Mouse (Mus musculus): ENCODE results near the gene Ascc1.

Gene Ascc1

GRCm38 (mm10) chr10:60005264-60005663 is 2.7 kb downstream of the Ascc1 start:
- CTCF ChIA-PET = interaction anchor here (0.6 kb wide), 1 partner anchor 401 kb away, joined by 5 read pairs; no protein-coding TSS in a partner anchor

GRCm38 (mm10) chr10:60009115-60009514 is 6.5 kb downstream of the Ascc1 start:
- CTCF ChIA-PET = no interaction called here

DNA sequence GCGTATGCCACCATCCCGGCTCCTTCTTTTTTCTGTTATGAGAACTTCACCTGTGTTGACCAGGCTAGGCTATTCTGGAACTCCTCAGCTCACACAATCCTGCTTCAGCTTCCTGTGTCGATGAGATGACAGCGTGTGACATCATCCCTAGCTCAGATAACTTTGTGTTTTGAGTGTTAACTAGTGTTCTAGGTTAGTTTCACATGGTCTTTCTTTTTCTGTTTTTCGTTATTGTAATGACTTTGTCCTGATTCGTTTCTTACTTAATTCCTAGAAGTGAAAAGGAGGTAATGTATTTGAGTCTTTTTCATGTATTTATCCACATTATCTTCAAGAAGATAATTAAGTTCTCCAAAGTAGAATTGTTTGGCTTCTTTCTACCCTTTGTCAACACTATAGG is 13.6 kb downstream of the Ascc1 start:
- CTCF ChIA-PET = no interaction called here

GRCm38 (mm10) chr10:60019299-60019698 is 16.7 kb downstream of the Ascc1 start:
- CTCF ChIA-PET = interaction anchor here (0.8 kb wide), 1 partner anchor 23 kb away, joined by 3 read pairs; no protein-coding TSS in a partner anchor

DNA sequence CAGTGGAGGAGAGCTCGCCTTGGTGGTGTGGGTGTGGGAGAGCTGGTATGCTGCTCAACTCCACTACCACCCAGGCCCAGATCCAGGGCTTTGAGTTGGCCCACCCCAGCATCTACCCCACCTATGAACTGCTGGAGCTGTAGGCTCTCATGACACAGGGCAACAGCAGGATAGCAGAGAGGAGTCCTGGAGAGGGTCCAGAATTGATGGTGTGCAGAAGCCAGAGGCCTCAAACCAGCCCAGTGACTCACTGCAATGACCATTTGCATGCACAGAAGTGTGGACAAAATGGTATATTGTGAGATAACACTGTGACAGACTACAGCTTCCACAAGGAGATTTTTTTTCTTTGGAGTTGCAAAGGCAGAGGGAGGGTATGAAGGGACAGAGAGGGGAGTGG is 21.1 kb downstream of the Ascc1 start:
- CTCF ChIA-PET = no interaction called here

- CTCF ChIA-PET = no interaction called here
These were observed 24.3 kb downstream of the Ascc1 start for GRCm38 (mm10) chr10:60026759-60027395.

DNA sequence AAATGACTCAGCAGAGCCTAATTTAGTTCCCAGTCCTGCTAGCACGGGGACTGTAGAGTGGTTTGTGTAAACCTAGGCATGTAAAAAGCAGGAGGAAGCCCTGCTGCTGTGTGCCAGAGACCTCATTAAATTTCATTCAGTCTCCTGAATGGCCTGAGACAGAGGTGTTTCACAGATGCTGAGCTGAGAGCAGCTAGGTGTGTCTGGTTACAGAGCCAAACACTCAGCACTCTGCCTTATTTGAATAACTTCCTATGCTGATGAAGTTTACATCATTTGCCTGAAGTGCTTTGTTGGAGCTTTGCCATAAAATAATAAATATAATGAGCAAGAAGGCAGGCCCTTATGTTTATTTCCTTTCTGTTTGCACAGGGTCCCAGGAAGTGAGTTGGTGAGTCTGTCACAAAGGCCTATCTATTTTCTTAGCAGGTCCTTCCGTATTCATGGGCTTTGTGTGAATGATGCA is 25.0 kb downstream of the Ascc1 start:
- CTCF ChIA-PET = no interaction called here

GRCm38 (mm10) chr10:60028181-60028580 is 25.6 kb downstream of the Ascc1 start:
- CTCF ChIA-PET = no interaction called here

- CTCF ChIA-PET = interaction anchor here (0.6 to 0.9 kb wide), 2 partner anchors 13 to 122 kb away, joined by 3 to 4 read pairs; no protein-coding TSS in a partner anchor
These were observed 26.4 kb downstream of the Ascc1 start for GRCm38 (mm10) chr10:60028979-60029378.

- CTCF ChIA-PET = interaction anchor here (0.9 kb wide), 1 partner anchor 12 kb away, joined by 3 read pairs; no protein-coding TSS in a partner anchor
These were observed 26.8 kb downstream of the Ascc1 start for GRCm38 (mm10) chr10:60029387-60029786.

DNA sequence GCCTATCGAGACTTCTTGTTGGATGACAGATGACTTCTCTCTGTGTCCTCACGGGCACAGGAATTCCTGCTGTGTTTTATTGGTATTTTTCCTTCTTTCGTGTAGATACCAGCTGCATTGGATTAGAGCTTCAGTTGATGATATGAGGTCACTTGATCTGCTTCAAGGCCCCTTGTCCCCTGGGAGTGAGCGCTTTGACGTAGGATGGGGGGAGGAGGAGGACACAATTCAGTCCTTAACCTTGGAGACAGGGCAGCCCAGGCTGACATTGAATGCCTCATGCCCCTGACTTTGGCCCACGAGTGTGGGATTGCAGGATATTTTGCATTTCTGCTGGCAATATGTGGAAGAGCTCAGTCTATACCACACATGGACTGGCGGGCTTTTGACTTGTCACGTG is 29.0 kb downstream of the Ascc1 start:
- CTCF ChIA-PET = interaction anchor here (0.7 kb wide), 1 partner anchor 138 kb away, joined by 4 read pairs; no protein-coding TSS in a partner anchor

DNA sequence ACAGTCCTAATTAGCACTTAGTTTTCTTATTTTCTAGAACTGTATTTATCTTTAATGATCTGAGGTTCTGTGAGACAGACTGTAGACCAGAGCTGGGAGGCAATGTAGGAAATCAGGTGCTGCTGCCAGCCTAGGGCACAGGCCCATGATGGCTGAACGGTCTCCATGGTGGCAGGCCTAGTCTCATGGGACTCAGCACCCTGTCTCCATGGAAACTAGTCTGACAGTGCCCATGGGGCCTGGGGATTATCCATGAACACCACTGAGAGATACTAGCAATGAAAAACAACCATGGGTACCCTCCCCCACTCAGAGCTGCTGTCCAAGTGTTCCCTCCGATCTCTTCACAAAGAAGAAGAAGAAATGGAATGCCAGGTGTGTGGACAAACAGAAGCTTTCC is 29.4 kb downstream of the Ascc1 start:
- CTCF ChIA-PET = interaction anchor here (0.6 to 0.7 kb wide), 2 partner anchors 12 to 139 kb away, joined by 3 to 4 read pairs; no protein-coding TSS in a partner anchor

- CTCF ChIA-PET = interaction anchor here (0.6 kb wide), 1 partner anchor 11 kb away, joined by 3 read pairs; no protein-coding TSS in a partner anchor
These were observed 30.0 kb downstream of the Ascc1 start for GRCm38 (mm10) chr10:60032622-60033021.

- CTCF ChIA-PET = no interaction called here
These were observed 30.5 kb downstream of the Ascc1 start for GRCm38 (mm10) chr10:60033064-60033463.

GRCm38 (mm10) chr10:60034621-60035020 is 32.0 kb downstream of the Ascc1 start:
- CTCF ChIA-PET = no interaction called here

GRCm38 (mm10) chr10:60035744-60036143 is 33.1 kb downstream of the Ascc1 start:
- CTCF ChIA-PET = no interaction called here

- CTCF ChIA-PET = no interaction called here
These were observed 39.8 kb downstream of the Ascc1 start for GRCm38 (mm10) chr10:60042350-60042922.

GRCm38 (mm10) chr10:60046696-60047095 is 44.1 kb downstream of the Ascc1 start:
- CTCF ChIA-PET = no interaction called here

GRCm38 (mm10) chr10:60050581-60050980 is 48.0 kb downstream of the Ascc1 start:
- CTCF ChIA-PET = interaction anchor here (0.6 kb wide), 1 partner anchor 678 kb away, joined by 5 read pairs; no protein-coding TSS in a partner anchor

GRCm38 (mm10) chr10:60053073-60053472 is 50.5 kb downstream of the Ascc1 start:
- CTCF ChIA-PET = no interaction called here

GRCm38 (mm10) chr10:60062173-60062572 is 59.6 kb downstream of the Ascc1 start:
- CTCF ChIA-PET = no interaction called here

DNA sequence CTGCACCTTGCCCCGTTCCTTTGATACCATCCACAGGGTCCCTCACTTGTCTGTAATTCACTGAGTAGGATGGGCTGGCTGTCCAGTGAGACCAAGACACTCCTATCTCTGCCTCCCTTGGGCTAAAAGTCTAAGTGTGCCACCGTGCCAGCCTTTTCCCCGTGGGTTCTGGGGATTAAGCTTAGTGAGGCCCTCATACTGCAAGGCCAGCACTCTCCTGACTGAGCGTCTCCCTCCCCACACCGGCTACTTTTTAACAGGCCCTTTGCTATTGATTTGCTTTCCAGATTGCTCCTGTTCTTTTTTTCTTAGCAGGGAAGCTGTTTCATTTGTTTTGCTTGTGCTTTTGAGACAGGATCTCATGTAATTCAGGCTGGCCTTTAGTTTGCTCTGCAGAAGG is 60.3 kb downstream of the Ascc1 start:
- CTCF ChIA-PET = interaction anchor here (0.6 to 0.7 kb wide), 2 partner anchors 63 to 69 kb away, joined by 4 read pairs; no protein-coding TSS in a partner anchor

DNA sequence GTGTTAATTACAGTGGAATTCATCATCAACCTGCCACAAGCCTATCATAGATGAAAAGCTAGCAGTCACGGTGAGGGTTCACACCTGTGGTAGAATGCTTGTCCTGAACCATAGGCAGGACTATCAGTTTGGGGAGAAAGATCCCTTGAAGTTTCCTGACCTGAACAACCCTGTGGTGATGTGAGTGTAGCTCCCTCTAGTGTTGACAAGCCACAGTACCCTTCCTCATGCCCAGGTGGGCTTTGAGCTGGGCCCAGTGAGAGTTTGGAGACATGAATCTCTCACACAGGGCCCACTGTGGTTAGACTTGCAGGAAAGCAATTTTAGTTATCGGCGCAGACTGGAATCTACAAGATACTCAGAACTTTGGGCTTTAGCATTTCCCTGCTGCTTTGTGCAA is 63.9 kb downstream of the Ascc1 start:
- CTCF ChIA-PET = interaction anchor here (0.6 to 1.6 kb wide), 3 partner anchors 15 to 64 kb away, joined by 3 to 10 read pairs (median 3); no protein-coding TSS in a partner anchor

Data from spleen, embryonic (tissue).